Mouse (Mus musculus) heart, postnatal 0 days (tissue): ENCODE results near the gene Mcfd2. TPM values are rescaled to one million over a fixed set of nuclear protein-coding genes. Genes with fewer than 3 reads are reported as not detected.

ENCODE experiments used
- ATAC-seq: fragments of 200-750 bp; cut with Nextera tagmentation; 2 replicates; pipeline ENCODE4 v1.8.0; 2017; ENCODE audit warnings: low read depth, moderate number of reproducible peaks, moderate library complexity; ENCODE audit not compliant: insufficient read depth
- DNase-seq: peaks from one replicate; pipeline ENCODE4 v3.0.0-alpha.2; 2016; ENCODE audit warnings: low spot score
- H3K27ac ChIP-seq: fragments of 300-500 bp; sonication (generic); 2 replicates; pipeline ENCODE4 v1.5.1; 2014; ENCODE audit warnings: low read depth, mild to moderate bottlenecking
- H3K27me3 ChIP-seq: fragments of 300-500 bp; sonication (generic); 2 replicates; pipeline ENCODE4 v1.6.1; 2014; ENCODE audit warnings: low read length, mixed read lengths; ENCODE audit not compliant: control insufficient read depth, insufficient read depth
- H3K36me3 ChIP-seq: fragments of 300-500 bp; sonication (generic); replicated peaks from 2 replicates; pipeline ENCODE4 v1.6.1; 2014; ENCODE audit warnings: low read length, mixed read lengths; ENCODE audit not compliant: control insufficient read depth, insufficient read depth
- H3K4me1 ChIP-seq: fragments of 300-500 bp; sonication (generic); 2 replicates; pipeline ENCODE4 v1.6.1; 2014; ENCODE audit warnings: antibody characterized with exemption; ENCODE audit not compliant: control insufficient read depth, insufficient read depth
- H3K4me2 ChIP-seq: fragments of 300-500 bp; sonication (generic); 2 replicates; pipeline ENCODE4 v1.6.1; 2014; ENCODE audit warnings: low read depth, mild to moderate bottlenecking, low read length, moderate library complexity
- H3K4me3 ChIP-seq: fragments of 300-500 bp; sonication (generic); 2 replicates; pipeline ENCODE4 v1.5.1; 2014; ENCODE audit warnings: low read depth, low read length
- H3K9ac ChIP-seq: fragments of 300-500 bp; sonication (generic); replicated peaks from 2 replicates; pipeline ENCODE4 v1.6.1; 2014; ENCODE audit warnings: low read depth, low read length, mixed read lengths
- H3K9me3 ChIP-seq: fragments of 300-500 bp; sonication (generic); replicated peaks from 2 replicates; pipeline ENCODE4 v1.6.1; 2016; ENCODE audit warnings: low read length; ENCODE audit not compliant: control insufficient read depth
- CTCF ChIP-seq: IDR thresholded peaks from 2 replicates; pipeline ENCODE4 v1.5.1; 2016; ENCODE audit warnings: antibody characterized with exemption, control low read depth, low read depth
- EP300 ChIP-seq: IDR thresholded peaks from 2 replicates; pipeline ENCODE4 v1.6.1; 2016; ENCODE audit warnings: antibody characterized with exemption, low read depth
- WGBS: fragments of 180-500 bp; shearing (Covaris S2); extraction: QIAGEN DNeasy Blood & Tissue Kit; methylation state at CpG from one replicate; pipeline ENCODE4 v1.1.7; 2014; 5-methylcytosine and 5-hydroxymethylcytosine counted together
- polyA plus RNA-seq: library from polyadenylated mRNA; unstranded; fragments of >200 nt; fragmentation: Nextera tagmentation; extraction: Ambion mirVana; gene quantifications from 2 replicates; pipeline ENCODE4 v1.2.1, GENCODE M21; 2015
- total RNA-seq: library from RNA; depleted of rRNA; stranded (reverse); fragments of >200 nt; gene quantifications from 2 replicates; pipeline ENCODE4 v1.2.3, GENCODE M21; 2014; ENCODE audit warnings: low replicate concordance

The Mcfd2 gene
- total and polyA plus RNA-seq, 2 experiments from 2014 or later: 75.1 to 78.3 TPM

DNA sequence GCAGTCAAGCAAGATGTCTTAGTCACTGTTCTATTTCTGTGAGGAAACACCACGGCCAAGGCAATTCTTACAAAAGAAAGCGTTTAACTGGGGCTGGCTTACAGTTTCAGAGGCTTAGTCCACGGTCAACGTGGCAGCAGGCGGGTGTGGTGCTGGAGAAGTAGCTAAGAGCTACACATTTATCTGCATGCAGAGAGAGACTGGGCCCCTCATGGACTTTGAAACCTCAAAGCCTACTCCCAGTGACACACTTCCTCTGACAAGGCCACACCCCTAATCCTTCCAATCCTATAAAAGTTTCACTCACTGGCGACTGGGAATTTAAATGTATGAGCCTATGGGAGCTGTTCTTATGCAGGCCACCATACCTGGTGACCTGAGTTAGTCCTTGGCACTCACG lies 30.0 kb upstream of the Mcfd2 start:
- WGBS: 77% methylated on average over 7 of the region's 7 CpGs
- no peaks in the 10 kb centered on the region for H3K27me3 ChIP-seq
- H3K27ac ChIP-seq: no peak overlapping the region
- no peaks in the 10 kb centered on the region for H3K36me3 ChIP-seq
- no peaks in the 10 kb centered on the region for H3K9me3 ChIP-seq
- DNase-seq (no peak), ATAC-seq (no peak)
- no peak overlapping the region for H3K4me2 ChIP-seq
- TF ChIP-seq EP300: no peak
- TF ChIP-seq CTCF: no peak
- no peak overlapping the region for H3K4me3 ChIP-seq
- H3K4me1 ChIP-seq: peaks cover 11% of the 10 kb centered on the region; the same call in 1 of the 2 replicates
- H3K9ac ChIP-seq: no peak overlapping the region

DNA sequence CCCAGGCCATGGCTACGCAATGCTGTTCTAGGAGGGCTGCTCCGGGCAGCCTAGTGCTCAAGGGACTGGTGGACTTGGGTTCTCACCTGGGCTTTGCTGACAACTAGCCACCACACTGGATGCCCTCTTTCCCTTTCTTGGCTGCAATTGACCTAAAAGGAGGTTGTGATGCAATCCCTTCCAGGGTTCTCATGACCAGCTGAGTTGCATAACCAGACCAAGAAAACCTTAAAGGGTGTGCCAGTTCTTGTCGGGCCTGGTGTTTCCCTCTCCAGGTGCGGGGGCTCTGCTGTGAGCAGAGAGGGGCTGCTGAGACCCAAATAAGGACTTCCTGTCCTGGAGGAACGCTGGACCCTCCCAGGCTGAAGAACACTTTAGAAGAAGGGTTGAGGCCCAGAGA lies 27.4 kb upstream of the Mcfd2 start:
- no peaks in the 10 kb centered on the region for H3K36me3 ChIP-seq
- no peak overlapping the region for H3K4me2 ChIP-seq
- H3K9me3 ChIP-seq: no peaks in the 10 kb centered on the region
- TF ChIP-seq EP300 (no peak), CTCF (no peak)
- DNase-seq: no peak
- no peak overlapping the region for H3K4me3 ChIP-seq
- H3K27me3 ChIP-seq: peaks cover 5% of the 10 kb centered on the region; the same call in 1 of the 2 replicates
- H3K27ac ChIP-seq: no peak overlapping the region
- H3K4me1 ChIP-seq: no peaks in the 10 kb centered on the region
- no peak overlapping the region for H3K9ac ChIP-seq
- 86% methylated on average over 5 of the region's 5 CpGs for WGBS
- no peak for ATAC-seq

DNA sequence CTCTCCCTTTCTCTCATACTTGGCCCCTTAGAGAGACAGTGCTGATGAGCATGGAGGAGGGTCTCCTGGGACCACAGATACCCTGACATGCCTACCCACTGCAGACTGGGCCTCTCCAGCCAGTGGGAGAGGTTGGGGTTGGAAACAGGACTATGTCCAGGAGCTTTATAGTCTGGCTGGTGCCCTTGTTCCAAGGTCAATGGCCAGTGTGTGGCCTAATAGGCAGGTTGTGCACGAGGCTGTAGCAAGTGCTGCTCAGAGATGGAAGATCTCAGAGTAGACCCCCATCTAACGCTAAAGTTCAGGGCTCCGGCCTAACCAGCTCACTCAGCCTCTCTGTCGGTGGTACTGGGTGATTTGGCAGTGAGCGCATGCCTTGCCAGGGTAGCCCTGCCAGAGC lies 26.0 kb upstream of the Mcfd2 start:
- H3K9ac ChIP-seq: no peak overlapping the region
- H3K4me2 ChIP-seq: no peak overlapping the region
- no peak overlapping the region for H3K4me3 ChIP-seq
- TF ChIP-seq EP300: no peak
- TF ChIP-seq CTCF: no peak
- 83% methylated on average over 5 of the region's 5 CpGs for WGBS
- H3K4me1 ChIP-seq: no peaks in the 10 kb centered on the region
- H3K27me3 ChIP-seq: peaks cover 5% of the 10 kb centered on the region; the same call in 1 of the 2 replicates
- ATAC-seq (no peak), DNase-seq (no peak)
- no peaks in the 10 kb centered on the region for H3K9me3 ChIP-seq
- H3K36me3 ChIP-seq: no peaks in the 10 kb centered on the region
- no peak overlapping the region for H3K27ac ChIP-seq

GRCm38 (mm10) chr17:87291037-87291436 lies 25.3 kb upstream of the Mcfd2 start:
- no peak for TF ChIP-seq CTCF
- TF ChIP-seq EP300: no peak
- DNase-seq (no peak), ATAC-seq (no peak)
- 84% methylated on average over 7 of the region's 7 CpGs for WGBS
- Histone ChIP-seq H3K36me3 (no peaks in the 10 kb centered on the region), H3K27me3 (peaks cover 5% of the 10 kb centered on the region; the same call in 1 of the 2 replicates), H3K9me3 (no peaks in the 10 kb centered on the region), H3K4me3 (no peak overlapping the region), H3K4me2 (no peak overlapping the region), H3K4me1 (no peaks in the 10 kb centered on the region), H3K27ac (no peak overlapping the region), H3K9ac (no peak overlapping the region)

DNA sequence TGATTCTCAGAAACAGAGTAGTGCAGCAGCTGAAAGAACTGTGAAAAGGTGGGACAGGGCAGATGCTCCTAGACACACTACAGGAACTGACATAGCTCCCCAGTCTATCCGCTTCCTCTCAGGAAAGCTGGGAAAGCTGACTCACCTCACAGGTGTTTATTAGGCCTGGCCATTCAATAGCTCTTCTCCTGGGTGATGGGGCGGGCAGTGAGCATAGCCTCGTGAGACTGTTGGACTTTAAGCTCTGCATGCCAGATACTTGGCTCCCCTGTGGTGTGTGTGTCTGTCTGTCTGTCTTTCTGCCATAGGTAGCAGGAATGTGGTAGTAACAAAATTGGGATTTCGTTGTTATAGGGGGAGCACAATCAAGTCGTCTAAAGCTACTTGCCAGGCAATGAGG lies 23.6 kb upstream of the Mcfd2 start:
- 71% methylated on average over 5 of the region's 5 CpGs for WGBS

DNA sequence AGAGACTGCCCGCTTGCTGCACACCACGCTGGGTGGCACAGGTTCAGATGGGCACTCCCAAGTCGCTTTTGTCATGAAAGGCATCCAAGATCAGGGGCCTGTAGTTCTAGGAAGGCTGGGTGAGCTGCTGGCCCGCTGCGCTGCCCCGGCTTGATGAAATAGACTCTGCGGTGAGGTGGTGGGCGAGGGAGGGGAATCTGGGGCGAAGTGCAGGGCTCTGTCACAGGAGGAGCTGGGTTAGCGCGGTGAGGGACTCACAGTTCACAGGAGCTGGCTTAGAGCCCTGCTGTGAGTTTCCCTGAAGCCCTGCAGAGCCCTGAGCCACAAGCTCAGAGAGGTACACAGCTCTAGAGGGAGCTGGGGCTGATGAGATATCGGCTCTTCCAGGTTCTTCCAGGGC lies 22.4 kb upstream of the Mcfd2 start:
- WGBS: 41% methylated on average over 12 of the region's 12 CpGs
- no peaks in the 10 kb centered on the region for H3K9me3 ChIP-seq

More for the DNA sequence above, 23.6 kb upstream of the Mcfd2 start:
- H3K27ac ChIP-seq: no peak overlapping the region
- H3K4me1 ChIP-seq: no peaks in the 10 kb centered on the region
- H3K36me3 ChIP-seq: no peaks in the 10 kb centered on the region
- no peak for TF ChIP-seq EP300
- no peak for TF ChIP-seq CTCF
- H3K4me2 ChIP-seq: no peak overlapping the region
- H3K9ac ChIP-seq: no peak overlapping the region
- peaks cover 13% of the 10 kb centered on the region for H3K27me3 ChIP-seq
- H3K9me3 ChIP-seq: no peaks in the 10 kb centered on the region
- ATAC-seq (no peak), DNase-seq (no peak)
- H3K4me3 ChIP-seq: no peak overlapping the region

More for the DNA sequence above, 22.4 kb upstream of the Mcfd2 start:
- Histone ChIP-seq H3K4me1 (no peaks in the 10 kb centered on the region), H3K36me3 (no peaks in the 10 kb centered on the region), H3K27ac (no peak overlapping the region), H3K27me3 (peaks cover 13% of the 10 kb centered on the region), H3K9ac (no peak overlapping the region), H3K4me3 (no peak overlapping the region), H3K4me2 (no peak overlapping the region)
- no peak for DNase-seq
- TF ChIP-seq EP300: no peak
- TF ChIP-seq CTCF: no peak
- no peak for ATAC-seq
